Mouse (Mus musculus) kidney, postnatal 10 days (tissue): Measurements from ENCODE around the gene Atp5j2.
"Not testable (repeated sequence)": the region's sequence is repeated elsewhere in the genome, so short reads cannot be mapped to it uniquely, and the experiment has no call there.

Experiments used
- DNase-seq: peaks from one replicate; pipeline ENCODE4 v3.0.0; 2021; ENCODE audit warnings: mixed read lengths

Atp5j2 gene

GRCm38 (mm10) chr5:145191962-145192361, at the start of gene Atp5j2:
TSS of gene Atp5j2 (minus strand) at chr5:145192062.
- DNase-seq: no peak

GRCm38 (mm10) chr5:145234636-145235035, 42.8 kb upstream of the Atp5j2 start:
- peak; percentile 41 for DNase-seq

- DNase-seq: no peak
These were observed 40.1 kb upstream of the Atp5j2 start for GRCm38 (mm10) chr5:145231893-145232411.

GRCm38 (mm10) chr5:145231367-145231871, 39.6 kb upstream of the Atp5j2 start, which contains the start of gene Zfp655:
TSS of gene Zfp655 (plus strand) at chr5:145231715.
- peak; percentile 98 for DNase-seq

GRCm38 (mm10) chr5:145230641-145231040, 38.8 kb upstream of the Atp5j2 start:
- no peak for DNase-seq

- DNase-seq: not testable (repeated sequence)
These were observed 37.4 kb upstream of the Atp5j2 start for GRCm38 (mm10) chr5:145229283-145229682.

- no peak for DNase-seq
These were observed 34.6 kb upstream of the Atp5j2 start for GRCm38 (mm10) chr5:145226453-145226852.

- no peak for DNase-seq
These were observed 31.5 kb upstream of the Atp5j2 start for GRCm38 (mm10) chr5:145223395-145223794.

GRCm38 (mm10) chr5:145222840-145223239, 31.0 kb upstream of the Atp5j2 start:
- DNase-seq: no peak

- DNase-seq: no peak
These were observed 28.1 kb upstream of the Atp5j2 start for GRCm38 (mm10) chr5:145219981-145220380.

GRCm38 (mm10) chr5:145218671-145219070, 26.8 kb upstream of the Atp5j2 start:
- no peak for DNase-seq

GRCm38 (mm10) chr5:145218206-145218605, 26.3 kb upstream of the Atp5j2 start:
- no peak for DNase-seq

- DNase-seq: no peak
These were observed 25.9 kb upstream of the Atp5j2 start for GRCm38 (mm10) chr5:145217746-145218145.

- no peak for DNase-seq
These were observed 22.8 kb upstream of the Atp5j2 start for GRCm38 (mm10) chr5:145214679-145215078.

GRCm38 (mm10) chr5:145213505-145213904, 21.6 kb upstream of the Atp5j2 start:
- no peak for DNase-seq

GRCm38 (mm10) chr5:145212216-145212615, 20.4 kb upstream of the Atp5j2 start:
- DNase-seq: no peak

GRCm38 (mm10) chr5:145211340-145211739, 19.5 kb upstream of the Atp5j2 start:
- DNase-seq: no peak

- not testable (repeated sequence) for DNase-seq
These were observed 16.5 kb upstream of the Atp5j2 start for GRCm38 (mm10) chr5:145208391-145208790.

- no peak for DNase-seq
These were observed 16.1 kb upstream of the Atp5j2 start for GRCm38 (mm10) chr5:145207954-145208353.

GRCm38 (mm10) chr5:145207385-145207784, 15.5 kb upstream of the Atp5j2 start:
- DNase-seq: no peak

- DNase-seq: no peak
These were observed 13.2 kb upstream of the Atp5j2 start for GRCm38 (mm10) chr5:145205041-145205440.

- peak; percentile 99 for DNase-seq
These were observed 12.3 kb upstream of the Atp5j2 start, which contains the start of gene Zkscan5 for GRCm38 (mm10) chr5:145203936-145204691. TSS of gene Zkscan5 (plus strand) at chr5:145204562.

- no peak for DNase-seq
These were observed 10.6 kb upstream of the Atp5j2 start for GRCm38 (mm10) chr5:145202446-145202845.

- DNase-seq: peak; percentile 85
These were observed 9.6 kb upstream of the Atp5j2 start, which contains the start of gene Zkscan14 for GRCm38 (mm10) chr5:145201321-145201991. TSS of gene Zkscan14 (minus strand) at chr5:145201868.
